Mouse (Mus musculus) limb, embryonic 11.5 days (tissue): ENCODE data around the gene Gdap1l1. TPM values are rescaled to one million over a fixed set of nuclear protein-coding genes. Genes with fewer than 3 reads are reported as not detected.

Experiments
- ATAC-seq: fragments of 200-750 bp; cut with Nextera tagmentation; 2 replicates; pipeline ENCODE4 v1.8.0; 2017; ENCODE audit warnings: low read depth; ENCODE audit not compliant: insufficient number of reproducible peaks, low FRiP score, low TSS enrichment
- DNase-seq: peaks from one replicate; pipeline ENCODE4 v3.0.0-alpha.2; 2015; ENCODE audit warnings: low spot score
- H3K27ac ChIP-seq: fragments of 300-500 bp; sonication (generic); replicated peaks from 2 replicates; pipeline ENCODE4 v1.5.1; 2014; ENCODE audit warnings: low read depth, mild to moderate bottlenecking, low read length
- H3K27me3 ChIP-seq: fragments of 300-500 bp; sonication (generic); 2 replicates; pipeline ENCODE4 v1.6.1; 2014; ENCODE audit warnings: mild to moderate bottlenecking, low read length, mixed read lengths; ENCODE audit not compliant: control insufficient read depth, insufficient read depth
- H3K36me3 ChIP-seq: fragments of 300-500 bp; sonication (generic); 2 replicates; pipeline ENCODE4 v1.6.1; 2014; ENCODE audit warnings: mild to moderate bottlenecking, low read length, moderate library complexity, mixed read lengths; ENCODE audit not compliant: control insufficient read depth, insufficient read depth
- H3K4me1 ChIP-seq: fragments of 300-500 bp; sonication (generic); 2 replicates; pipeline ENCODE4 v1.6.1; 2014; ENCODE audit warnings: low read length, mixed read lengths; ENCODE audit not compliant: control insufficient read depth, insufficient read depth
- H3K4me2 ChIP-seq: fragments of 300-500 bp; sonication (generic); 2 replicates; pipeline ENCODE4 v1.6.1; 2014; ENCODE audit warnings: low read depth, mild to moderate bottlenecking, moderate library complexity; ENCODE audit not compliant: severe bottlenecking
- H3K4me3 ChIP-seq: fragments of 300-500 bp; sonication (generic); 2 replicates; pipeline ENCODE4 v1.5.1; 2014; ENCODE audit warnings: low read depth, low read length
- H3K9ac ChIP-seq: fragments of 300-500 bp; sonication (generic); 2 replicates; pipeline ENCODE4 v1.6.1; 2014; ENCODE audit warnings: mild to moderate bottlenecking, low read length
- H3K9me3 ChIP-seq: fragments of 300-500 bp; sonication (generic); 2 replicates; pipeline ENCODE4 v1.6.1; 2016; ENCODE audit warnings: low read length; ENCODE audit not compliant: control insufficient read depth
- WGBS: fragments of 180-500 bp; shearing (Covaris S2); extraction: QIAGEN DNeasy Blood & Tissue Kit; methylation state at CpG from one replicate; pipeline ENCODE4 v1.1.7; 2014; 5-methylcytosine and 5-hydroxymethylcytosine counted together
- polyA plus RNA-seq: library from polyadenylated mRNA; unstranded; fragments of >200 nt; fragmentation: Nextera tagmentation; extraction: Ambion mirVana; gene quantifications from 2 replicates; pipeline ENCODE4 v1.2.1, GENCODE M21; 2014

Gene Gdap1l1
- polyA plus RNA-seq, 1 experiment from 2014 or later, result 0.28 TPM

DNA sequence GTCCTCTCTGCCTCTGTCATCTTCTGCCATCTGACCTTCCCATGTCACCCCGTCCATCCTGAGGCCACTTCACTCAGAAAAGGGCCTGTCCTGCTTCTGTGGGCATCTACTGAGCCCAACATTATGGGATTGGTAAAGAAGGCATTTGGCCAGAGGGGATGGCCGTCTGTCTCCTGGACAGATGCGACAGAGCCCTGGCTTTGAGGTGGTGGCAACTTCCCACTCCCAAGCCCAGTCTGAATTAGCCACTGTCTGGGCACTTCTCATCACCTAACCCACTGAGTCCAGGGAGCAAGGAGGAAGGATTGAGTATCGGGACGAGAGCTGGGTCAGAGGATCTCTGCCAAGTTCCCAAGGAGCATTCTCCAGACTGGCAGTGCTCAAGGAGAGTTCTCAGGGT is 53.7 kb downstream of the Gdap1l1 start, which contains the start of gene R3hdml:
Gene R3hdml, plus strand, starts transcription at position 301 of the 400 bp plus-strand sequence.
- Histone ChIP-seq H3K27ac (no peak within 1 kb of the TSS), H3K4me2 (no peak within 1 kb of the TSS), H3K27me3 (no peaks in the 10 kb centered on the region), H3K9me3 (no peaks in the 10 kb centered on the region), H3K4me1 (no peaks in the 10 kb centered on the region), H3K4me3 (no peak within 1 kb of the TSS), H3K36me3 (no peaks in the 10 kb centered on the region), H3K9ac (0 out of 2 replicates have a peak within 1 kb of the TSS, but pooled peaks have one; percentile 7)
- WGBS, result 67% methylated on average over 5 of the region's 5 CpGs
- ATAC-seq (no peak), DNase-seq (no peak)

DNA sequence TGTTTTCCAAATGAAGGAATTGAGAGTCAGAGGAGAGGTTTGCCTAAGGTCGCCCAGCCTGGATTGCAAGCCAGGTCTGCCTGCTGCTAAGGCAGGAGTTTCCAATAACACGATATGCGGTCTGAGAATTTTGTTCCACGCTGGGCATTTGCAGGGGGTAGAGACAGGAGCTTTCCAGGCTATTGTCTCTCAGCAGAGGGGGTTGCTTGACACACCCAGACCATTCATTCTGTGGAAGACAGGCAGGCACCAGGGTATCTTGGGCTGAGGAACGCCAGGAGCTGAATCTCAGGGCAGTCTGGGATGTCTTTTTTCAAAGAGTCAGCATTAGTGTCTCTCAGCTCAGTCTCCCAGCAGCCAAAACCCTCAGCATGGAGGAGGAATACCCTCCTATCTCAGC is 54.8 kb downstream of the Gdap1l1 start:
- ATAC-seq (no peak), DNase-seq (no peak)
- H3K9me3 ChIP-seq, result no peaks in the 10 kb centered on the region
- H3K9ac ChIP-seq, result 0 out of 2 replicates have a peak overlapping the region, but pooled peaks have one; percentile 7
- H3K27ac ChIP-seq, result no peak overlapping the region
- H3K4me1 ChIP-seq, result no peaks in the 10 kb centered on the region
- no peak overlapping the region for H3K4me3 ChIP-seq
- H3K36me3 ChIP-seq, result no peaks in the 10 kb centered on the region
- H3K27me3 ChIP-seq, result no peaks in the 10 kb centered on the region
- 39% methylated on average over 5 of the region's 5 CpGs for WGBS
- H3K4me2 ChIP-seq, result no peak overlapping the region

GRCm38 (mm10) chr2:163493976-163494375 is 55.7 kb downstream of the Gdap1l1 start:
- Histone ChIP-seq H3K4me2 (no peak overlapping the region), H3K4me1 (no peaks in the 10 kb centered on the region), H3K9ac (no peak overlapping the region), H3K36me3 (no peaks in the 10 kb centered on the region), H3K9me3 (no peaks in the 10 kb centered on the region), H3K27ac (no peak overlapping the region), H3K4me3 (no peak overlapping the region), H3K27me3 (no peaks in the 10 kb centered on the region)
- DNase-seq, result no peak
- WGBS, result 48% methylated on average over 5 of the region's 5 CpGs
- ATAC-seq, result no peak

- H3K9ac ChIP-seq, result no peak overlapping the region
- H3K4me2 ChIP-seq, result no peak overlapping the region
- DNase-seq (no peak), ATAC-seq (no peak)
- H3K9me3 ChIP-seq, result no peaks in the 10 kb centered on the region
- no peaks in the 10 kb centered on the region for H3K27me3 ChIP-seq
- H3K4me1 ChIP-seq, result no peaks in the 10 kb centered on the region
- no peaks in the 10 kb centered on the region for H3K36me3 ChIP-seq
- H3K4me3 ChIP-seq, result no peak overlapping the region
- H3K27ac ChIP-seq, result no peak overlapping the region
- WGBS, result 38% methylated on average over 6 of the region's 6 CpGs
Measured at GRCm38 (mm10) chr2:163494456-163494855, 56.2 kb downstream of the Gdap1l1 start.

DNA sequence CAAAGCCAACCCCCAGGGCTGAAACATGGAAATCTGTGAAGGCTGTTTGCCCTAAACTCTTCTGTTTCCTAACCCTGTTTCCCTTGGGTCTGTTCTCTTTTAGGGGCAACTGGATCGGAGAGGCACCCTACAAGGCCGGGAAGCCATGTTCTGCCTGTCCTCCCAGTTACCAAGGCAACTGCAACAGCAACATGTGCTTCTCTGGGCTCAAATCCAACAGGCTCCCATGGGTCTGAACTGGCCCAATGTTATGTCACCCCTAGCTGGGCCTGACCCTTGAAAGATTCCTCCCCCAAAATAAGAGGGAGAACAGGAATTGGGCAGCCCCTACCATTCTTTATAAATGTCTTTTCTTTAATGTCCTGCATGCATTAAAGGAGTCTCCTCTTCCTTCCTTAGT is 63.9 kb downstream of the Gdap1l1 start:
- no peak for DNase-seq
- ATAC-seq, result no peak
- H3K4me1 ChIP-seq, result no peaks in the 10 kb centered on the region

DNA sequence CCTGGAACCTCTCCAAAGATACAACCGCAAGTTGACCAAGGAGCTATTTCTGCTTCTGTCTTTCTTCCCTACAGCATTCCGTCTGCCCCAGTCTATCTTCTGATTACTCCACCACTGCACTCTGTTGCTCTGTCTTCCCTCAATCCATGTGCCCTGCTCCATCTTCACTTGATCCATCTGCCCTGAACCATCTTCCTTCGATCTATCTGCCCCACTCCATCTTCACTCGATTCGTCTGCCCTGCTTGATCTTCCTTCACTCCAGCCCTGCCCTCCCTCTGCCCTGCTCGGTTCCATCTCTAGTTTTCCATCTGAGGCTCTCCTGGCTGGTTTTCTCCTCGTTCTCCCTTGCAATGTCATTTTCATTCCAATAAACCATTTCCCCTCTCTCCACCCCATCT is 64.9 kb downstream of the Gdap1l1 start:
- Histone ChIP-seq H3K36me3 (no peaks in the 10 kb centered on the region), H3K4me2 (no peak overlapping the region), H3K27ac (no peak overlapping the region), H3K4me1 (no peaks in the 10 kb centered on the region), H3K9me3 (no peaks in the 10 kb centered on the region), H3K9ac (no peak overlapping the region), H3K4me3 (no peak overlapping the region), H3K27me3 (no peaks in the 10 kb centered on the region)
- DNase-seq, result no peak
- no peak for ATAC-seq
- WGBS, result 70% methylated on average over 7 of the region's 7 CpGs

More for the DNA sequence above, 63.9 kb downstream of the Gdap1l1 start:
- Histone ChIP-seq H3K36me3 (no peaks in the 10 kb centered on the region), H3K27me3 (no peaks in the 10 kb centered on the region), H3K27ac (no peak overlapping the region), H3K9me3 (no peaks in the 10 kb centered on the region), H3K4me2 (no peak overlapping the region), H3K4me3 (no peak overlapping the region), H3K9ac (no peak overlapping the region)
- 86% methylated on average over 2 of the region's 2 CpGs for WGBS

Other genes with a start within 250 kb of the Gdap1l1 start
- gene Tox2, start 235.4 kb upstream of the Gdap1l1 start, polyA plus RNA-seq, result 2.1 TPM in 2 replicates
- gene Jph2, start 40.5 kb upstream of the Gdap1l1 start, polyA plus RNA-seq, result 0.16 and 0.45 TPM in 2 replicates
- 88.3 and 92.5 TPM in 2 replicates for gene Oser1, start 13.8 kb upstream of the Gdap1l1 start, polyA plus RNA-seq
- 9.5 and 9.6 TPM in 2 replicates for gene Fitm2, start 34.2 kb downstream of the Gdap1l1 start, polyA plus RNA-seq
- gene R3hdml, start 53.8 kb downstream of the Gdap1l1 start, polyA plus RNA-seq, result not detected in 2 replicates
- 0.34 TPM in 1 of 2 replicates, not detected in the other for gene Hnf4a, start 68.3 kb downstream of the Gdap1l1 start, polyA plus RNA-seq
- 43.3 and 46.3 TPM in 2 replicates for gene Ttpal, start 163.8 kb downstream of the Gdap1l1 start, polyA plus RNA-seq
- gene Serinc3, start 206.7 kb downstream of the Gdap1l1 start, polyA plus RNA-seq, result 25.2 and 26.8 TPM in 2 replicates
- 174 and 177 TPM in 2 replicates for gene Pkig, start 219.9 kb downstream of the Gdap1l1 start, polyA plus RNA-seq